Mouse (Mus musculus) embryo, embryonic 10.5 days (tissue): ENCODE measurements around the gene Dcaf11.

Experiments
- DNase-seq: peaks from one replicate; pipeline ENCODE4 v3.0.0-alpha.2; 2015; ENCODE audit warnings: low spot score

The Dcaf11 gene

GRCm38 (mm10) chr14:55617822-55618221 is 58.0 kb downstream of the Dcaf11 start, which contains the start of gene Rec8:
Gene Rec8 (plus strand): TSS chr14:55618037.
- peak; percentile 78 for DNase-seq

- no peak for DNase-seq
Observed at GRCm38 (mm10) chr14:55618486-55619195, 58.8 kb downstream of the Dcaf11 start.
